Mouse (Mus musculus) brain, embryonic 14.5 days (tissue): ENCODE measurements at regions not wholly inside any gene's neighbourhood (a gene's known extent, or its start where the extent isn't known, plus 50 kb on each side); places are given as distances from the start of the nearest gene placed in this dataset.

Source experiments
- CTCF ChIP-seq: fragments of 200-500 bp; IDR thresholded peaks from 2 replicates; pipeline ENCODE4 v1.5.1; 2012; ENCODE audit warnings: inconsistent platforms, mild to moderate bottlenecking, moderate library complexity, borderline replicate concordance; ENCODE audit not compliant: insufficient read depth, insufficient read length; ENCODE audit errors: extremely low read depth
- POLR2A ChIP-seq: fragments of 200-500 bp; IDR thresholded peaks from 2 replicates; pipeline ENCODE4 v1.6.1; 2012; ENCODE audit warnings: mild to moderate bottlenecking, inconsistent platforms, borderline replicate concordance; ENCODE audit not compliant: poor library complexity, insufficient read depth, insufficient read length, severe bottlenecking; ENCODE audit errors: extremely low read depth

- no peak for TF ChIP-seq CTCF
- no peak for TF ChIP-seq POLR2A
Observed at GRCm38 (mm10) chr15:74382556-74382955, 253.6 kb downstream of the Mroh4 start.
